Mouse (Mus musculus): ENCODE data around the gene Rnf39. TPM values are rescaled to one million over a fixed set of nuclear protein-coding genes. Genes with fewer than 3 reads are reported as not detected.

The Rnf39 gene
- polyA plus RNA-seq, 1 experiment from 2014 or later, result not detected

GRCm38 (mm10) chr17:36938056-36938455, 4.7 kb upstream of the Rnf39 start:
- H3K36me3 ChIP-seq, result no peaks in the 10 kb centered on the region
- H3K4me2 ChIP-seq, result no peak overlapping the region
- H3K27ac ChIP-seq (ENCODE audit: poor library complexity, severe bottlenecking), result no peak overlapping the region
- peaks cover 8% of the 10 kb centered on the region for H3K4me1 ChIP-seq (replicated peaks)
- H3K9ac ChIP-seq, result no peak overlapping the region
- no peaks in the 10 kb centered on the region for H3K9me3 ChIP-seq (replicated peaks)
- no peak overlapping the region for H3K4me3 ChIP-seq
- WGBS, result 66% methylated on average over 2 of the region's 2 CpGs
- H3K27me3 ChIP-seq (replicated peaks), result peaks cover 36% of the 10 kb centered on the region
- ATAC-seq (ENCODE audit: insufficient number of reproducible peaks, low FRiP score), result no peak

- ATAC-seq (ENCODE audit: insufficient number of reproducible peaks, low FRiP score), result peak; percentile 26; the same call in 1 of the 2 replicates
- no peaks in the 10 kb centered on the region for H3K9me3 ChIP-seq (replicated peaks)
- WGBS, result 42% methylated on average over 10 of the region's 10 CpGs
These were observed 327 bp upstream of the Rnf39 start for GRCm38 (mm10) chr17:36942391-36942790.

GRCm38 (mm10) chr17:36943691-36944090, 973 bp downstream of the Rnf39 start:
- H3K4me3 ChIP-seq, result peak overlapping the region; percentile 49; the same call in 1 of the 2 replicates
- H3K36me3 ChIP-seq, result peaks cover 5% of the 10 kb centered on the region
- H3K27me3 ChIP-seq (replicated peaks), result peaks cover 69% of the 10 kb centered on the region
- ATAC-seq (ENCODE audit: insufficient number of reproducible peaks, low FRiP score), result no peak
- H3K27ac ChIP-seq (ENCODE audit: poor library complexity, severe bottlenecking), result no peak overlapping the region
- H3K4me2 ChIP-seq, result peak overlapping the region; percentile 75
- H3K9me3 ChIP-seq (replicated peaks), result no peaks in the 10 kb centered on the region
- WGBS, result 21% methylated on average over 5 of the region's 5 CpGs
- H3K4me1 ChIP-seq (replicated peaks), result peaks cover 14% of the 10 kb centered on the region
- H3K9ac ChIP-seq, result no peak overlapping the region

More at GRCm38 (mm10) chr17:36942391-36942790, 327 bp upstream of the Rnf39 start:
- Histone ChIP-seq H3K27ac (ENCODE audit: poor library complexity, severe bottlenecking) (no peak overlapping the region), H3K9ac (no peak overlapping the region), H3K4me3 (peak overlapping the region; percentile 49), H3K4me1 (replicated peaks) (peaks cover 13% of the 10 kb centered on the region), H3K4me2 (peak overlapping the region; percentile 75), H3K36me3 (no peaks in the 10 kb centered on the region), H3K27me3 (replicated peaks) (peaks cover 69% of the 10 kb centered on the region)

- ATAC-seq (ENCODE audit: insufficient number of reproducible peaks, low FRiP score), result no peak
- Histone ChIP-seq H3K27me3 (replicated peaks) (peaks cover 69% of the 10 kb centered on the region), H3K4me2 (no peak overlapping the region), H3K9ac (no peak overlapping the region), H3K9me3 (replicated peaks) (no peaks in the 10 kb centered on the region), H3K36me3 (peaks cover 10% of the 10 kb centered on the region), H3K4me3 (no peak overlapping the region), H3K27ac (ENCODE audit: poor library complexity, severe bottlenecking) (no peak overlapping the region), H3K4me1 (replicated peaks) (peaks cover 14% of the 10 kb centered on the region)
- WGBS, result 23% methylated on average over 7 of the region's 9 CpGs
These were observed 1.5 kb downstream of the Rnf39 start for GRCm38 (mm10) chr17:36944121-36944775.

GRCm38 (mm10) chr17:36947051-36947819, 4.5 kb downstream of the Rnf39 start:
- ATAC-seq (ENCODE audit: insufficient number of reproducible peaks, low FRiP score), result no peak
- H3K27ac ChIP-seq (ENCODE audit: poor library complexity, severe bottlenecking), result no peak overlapping the region
- H3K27me3 ChIP-seq (replicated peaks), result peaks cover 46% of the 10 kb centered on the region
- H3K4me3 ChIP-seq, result peak overlapping the region; percentile 48
- H3K9me3 ChIP-seq (replicated peaks), result no peaks in the 10 kb centered on the region
- H3K36me3 ChIP-seq, result peaks cover 14% of the 10 kb centered on the region
- H3K4me1 ChIP-seq (replicated peaks), result peaks cover 24% of the 10 kb centered on the region
- H3K4me2 ChIP-seq, result peak overlapping the region; percentile 93
- peak overlapping the region; percentile 73 for H3K9ac ChIP-seq
- WGBS, result 2% methylated on average over 62 of the region's 62 CpGs

- no peak overlapping the region for H3K4me2 ChIP-seq
- H3K4me1 ChIP-seq (replicated peaks), result peaks cover 14% of the 10 kb centered on the region
- peaks cover 35% of the 10 kb centered on the region for H3K27me3 ChIP-seq (replicated peaks)
- H3K36me3 ChIP-seq, result peaks cover 14% of the 10 kb centered on the region
- H3K9ac ChIP-seq, result no peak overlapping the region
- WGBS, result 78% methylated on average over 1 of the region's 1 CpGs
- H3K9me3 ChIP-seq (replicated peaks), result no peaks in the 10 kb centered on the region
- no peak overlapping the region for H3K4me3 ChIP-seq
- no peak overlapping the region for H3K27ac ChIP-seq (ENCODE audit: poor library complexity, severe bottlenecking)
- ATAC-seq (ENCODE audit: insufficient number of reproducible peaks, low FRiP score), result no peak
These were observed 5.6 kb downstream of the Rnf39 start for GRCm38 (mm10) chr17:36948286-36948685.

GRCm38 (mm10) chr17:36949265-36949664, 6.5 kb downstream of the Rnf39 start:
- WGBS, result 91% methylated on average over 8 of the region's 8 CpGs

GRCm38 (mm10) chr17:36950981-36951947, 8.5 kb downstream of the Rnf39 start, which contains the start of gene Ppp1r11:
Ppp1r11 (minus strand) TSS chr17:36951741.
- Histone ChIP-seq H3K27me3 (replicated peaks) (peaks cover 5% of the 10 kb centered on the region), H3K4me3 (peak within 1 kb of the TSS; percentile 80), H3K9ac (peak within 1 kb of the TSS; percentile 86), H3K27ac (ENCODE audit: poor library complexity, severe bottlenecking) (peak within 1 kb of the TSS; percentile 69), H3K4me1 (replicated peaks) (peaks cover 12% of the 10 kb centered on the region), H3K36me3 (peaks cover 26% of the 10 kb centered on the region), H3K4me2 (peak within 1 kb of the TSS; percentile 75), H3K9me3 (replicated peaks) (no peaks in the 10 kb centered on the region)
- peak; percentile 97 for ATAC-seq (ENCODE audit: insufficient number of reproducible peaks, low FRiP score)
- WGBS, result 2% methylated on average over 36 of the region's 36 CpGs

More at GRCm38 (mm10) chr17:36949265-36949664, 6.5 kb downstream of the Rnf39 start:
- no peak overlapping the region for H3K4me3 ChIP-seq
- no peaks in the 10 kb centered on the region for H3K9me3 ChIP-seq (replicated peaks)
- no peak overlapping the region for H3K4me2 ChIP-seq
- peaks cover 12% of the 10 kb centered on the region for H3K4me1 ChIP-seq (replicated peaks)
- peaks cover 25% of the 10 kb centered on the region for H3K27me3 ChIP-seq (replicated peaks)
- no peak overlapping the region for H3K27ac ChIP-seq (ENCODE audit: poor library complexity, severe bottlenecking)
- no peak overlapping the region for H3K9ac ChIP-seq
- peaks cover 14% of the 10 kb centered on the region for H3K36me3 ChIP-seq
- no peak for ATAC-seq (ENCODE audit: insufficient number of reproducible peaks, low FRiP score)

- Histone ChIP-seq H3K9me3 (replicated peaks) (no peaks in the 10 kb centered on the region), H3K36me3 (peaks cover 30% of the 10 kb centered on the region), H3K9ac (no peak overlapping the region), H3K4me2 (no peak overlapping the region), H3K4me1 (replicated peaks) (peaks cover 13% of the 10 kb centered on the region), H3K27ac (ENCODE audit: poor library complexity, severe bottlenecking) (no peak overlapping the region), H3K27me3 (replicated peaks) (no peaks in the 10 kb centered on the region), H3K4me3 (no peak overlapping the region)
- 89% methylated on average over 2 of the region's 2 CpGs for WGBS
- no peak for ATAC-seq (ENCODE audit: insufficient number of reproducible peaks, low FRiP score)
These were observed 9.9 kb downstream of the Rnf39 start for GRCm38 (mm10) chr17:36952631-36953030.

GRCm38 (mm10) chr17:36953062-36953461, 10.3 kb downstream of the Rnf39 start:
- 82% methylated on average over 1 of the region's 1 CpGs for WGBS
- Histone ChIP-seq H3K27ac (ENCODE audit: poor library complexity, severe bottlenecking) (no peak overlapping the region), H3K4me1 (replicated peaks) (peaks cover 15% of the 10 kb centered on the region), H3K9ac (no peak overlapping the region), H3K4me2 (no peak overlapping the region), H3K36me3 (peaks cover 30% of the 10 kb centered on the region), H3K9me3 (replicated peaks) (no peaks in the 10 kb centered on the region), H3K27me3 (replicated peaks) (no peaks in the 10 kb centered on the region), H3K4me3 (no peak overlapping the region)
- ATAC-seq (ENCODE audit: insufficient number of reproducible peaks, low FRiP score), result no peak

All from heart, embryonic 12.5 days (tissue).